8 mouse cellular contexts compared by ENCODE assay signal in genomic region chr1:186550265-186550885, GRCm38 (mm10).
DNase-seq lines count a peak whose midpoint lies in the region; ATAC-seq and TF ChIP-seq lines count a peak whose summit lies in the region.
"Had no signal": no experiment of that assay in that cellular context is flagged by ENCODE, and none has a peak within 500 bp of the region (broad histone marks: within the 10 kb centered on the region; RNA-seq: fewer than 3 reads in every experiment).

No protein-coding gene starts in this region.

- no peak for ATAC-seq in kidney, embryonic 16.5 days (ENCODE audit: low FRiP score, low TSS enrichment)
- no peak for ATAC-seq in megakaryocyte progenitor cell, adult 5-6 weeks (replicated peaks; ENCODE audit: poor library complexity)

- H3K27me3 ChIP-seq in kidney, embryonic 16.5 days (ENCODE audit: insufficient read depth, low read length) = no peaks in the 10 kb centered on the region
- H3K27me3 ChIP-seq: lung, embryonic 15.5 days had no signal

- no peak overlapping the region for H3K4me3 ChIP-seq in kidney, embryonic 16.5 days (ENCODE audit: low read length)
- H3K4me3 ChIP-seq in bone marrow, adult 2 months (replicated peaks; ENCODE audit: control insufficient read depth, low read depth, low read length) = no peak overlapping the region
- H3K4me3 ChIP-seq: lung, embryonic 15.5 days had no signal

- H3K4me1 ChIP-seq in kidney, embryonic 16.5 days (ENCODE audit: insufficient read depth, low read length) = 0 out of 2 replicates have a peak, but pooled peaks cover 3% of the 10 kb centered on the region
- no peaks in the 10 kb centered on the region; the same call in 1 of the 2 replicates for H3K4me1 ChIP-seq in bone marrow, adult 2 months (ENCODE audit: control insufficient read depth, insufficient read depth, low read length)

- TF ChIP-seq CTCF in bone marrow, adult 2 months (IDR thresholded peaks at IDR 0.05; ENCODE audit: control insufficient read depth, insufficient read depth, low read length) = peak; percentile 7; the same call in 1 of the 2 replicates

- no peak overlapping the region for H3K27ac ChIP-seq in kidney, embryonic 16.5 days (ENCODE audit: low read length)
- H3K27ac ChIP-seq in bone marrow, adult 2 months (ENCODE audit: control insufficient read depth, insufficient read depth, low read depth, low read length, poor library complexity) = no peak overlapping the region
- H3K27ac ChIP-seq: lung, embryonic 15.5 days had no signal

- 78% methylated on average over 7 of the region's 7 CpGs for WGBS in kidney, embryonic 16.5 days
- WGBS in bone marrow, adult 2 months = 82% methylated on average over 7 of the region's 7 CpGs

- no peaks in the 10 kb centered on the region for H3K9me3 ChIP-seq in kidney, embryonic 16.5 days (ENCODE audit: low read length)
- H3K9me3 ChIP-seq: lung, embryonic 15.5 days had no signal

- peak; percentile 13 for DNase-seq in kidney, adult 9 months
- peak; percentile 70 for DNase-seq in Muller cell, postnatal 12 days (ENCODE audit: inconsistent ontology term)
- DNase-seq in kidney, postnatal 25 days = peak; percentile 37 to 40
- no peak for DNase-seq in thymus, postnatal 36 days

- H3K36me3 ChIP-seq in kidney, embryonic 16.5 days (ENCODE audit: insufficient read depth, low read length) = no peaks in the 10 kb centered on the region
- H3K36me3 ChIP-seq: lung, embryonic 15.5 days had no signal

- TF ChIP-seq POLR2A in bone marrow, adult 2 months (IDR thresholded peaks at IDR 0.05; ENCODE audit: borderline replicate concordance, control insufficient read depth, low read depth, low read length) = no peak

- H3K9ac ChIP-seq in kidney, embryonic 16.5 days (replicated peaks; ENCODE audit: low read length) = no peak overlapping the region
- H3K9ac ChIP-seq: lung, embryonic 15.5 days had no signal

- H3K4me2 ChIP-seq in kidney, embryonic 16.5 days (replicated peaks; ENCODE audit: low read depth, low read length) = no peak overlapping the region
- H3K4me2 ChIP-seq: lung, embryonic 15.5 days had no signal

Comparison
In these comparisons a context has a peak if more than half of its experiments do, and no peak if none do; other contexts are left out.
1. DNase-seq: peak in kidney, adult 9 months (single experiment), Muller cell, postnatal 12 days (single experiment) and kidney, postnatal 25 days (2 of 2); none in thymus, postnatal 36 days (0 of 2).